Mouse (Mus musculus): ENCODE measurements around the gene Ranbp10.

DNA sequence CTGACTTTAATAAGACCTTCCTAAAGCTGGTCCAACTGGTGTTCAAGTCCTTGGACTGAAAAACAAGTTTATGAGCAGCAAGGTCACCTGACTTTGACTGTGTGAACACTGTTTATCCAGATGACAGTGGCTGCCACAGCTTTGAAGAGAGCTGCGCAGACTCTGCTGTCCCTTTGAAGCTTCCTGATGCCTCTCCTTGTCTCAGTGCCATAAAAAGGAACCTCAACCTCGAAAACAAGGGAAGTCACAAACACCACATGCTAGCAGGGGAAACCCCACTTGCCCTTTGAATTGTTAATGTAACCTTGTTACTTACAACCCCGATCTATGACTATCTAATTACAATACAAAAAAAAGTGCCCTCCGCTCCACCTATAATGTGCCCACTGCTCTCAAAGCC is 1.6 kb downstream of the Ranbp10 start:
- TF ChIP-seq POLR2A (IDR thresholded peaks at IDR 0.05; ENCODE audit: borderline replicate concordance, extremely low read depth, low read depth, low read length) (no peak), CTCF (IDR thresholded peaks at IDR 0.05; ENCODE audit: insufficient read depth, low read length) (no peak)

All from lung, adult 2 months (tissue).